Mouse (Mus musculus): Measurements from ENCODE around the gene Slc22a16. TPM values are rescaled to one million over a fixed set of nuclear protein-coding genes. Genes with fewer than 3 reads are reported as not detected.

Slc22a16 gene
- polyA plus RNA-seq, 1 experiment from 2014 or later: not detected

DNA sequence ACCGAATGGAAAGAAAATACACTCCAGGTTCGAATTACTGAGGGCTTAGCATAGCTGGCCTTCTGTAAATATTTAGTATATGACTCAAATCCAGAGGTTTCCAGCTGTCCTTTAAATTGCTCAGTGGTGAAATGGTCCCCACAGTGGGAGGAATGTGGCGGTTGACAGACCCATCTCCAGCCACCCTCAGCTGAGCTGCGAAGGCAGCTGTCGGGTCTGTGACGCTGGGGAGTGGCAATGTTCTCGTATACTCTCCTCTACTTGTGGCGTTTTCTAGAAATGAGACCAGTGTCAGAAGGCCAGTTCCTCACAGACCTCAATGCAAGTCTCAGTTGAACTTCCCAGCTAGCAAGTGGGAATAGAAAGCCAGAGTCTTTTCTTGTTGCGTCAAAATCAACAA is 74.3 kb downstream of the Slc22a16 start:
- Histone ChIP-seq H3K27me3 (ENCODE audit: control insufficient read depth, insufficient read depth, low read length) (no peaks in the 10 kb centered on the region), H3K9ac (replicated peaks; ENCODE audit: low read depth, low read length) (no peak overlapping the region), H3K9me3 (ENCODE audit: control insufficient read depth, low read length) (no peaks in the 10 kb centered on the region), H3K4me3 (ENCODE audit: low read depth, low read length) (no peak overlapping the region), H3K36me3 (ENCODE audit: control insufficient read depth, insufficient read depth, low read length) (no peaks in the 10 kb centered on the region), H3K4me2 (ENCODE audit: low read depth, low read length) (no peak overlapping the region), H3K4me1 (ENCODE audit: control insufficient read depth, insufficient read depth, low read length) (no peaks in the 10 kb centered on the region), H3K27ac (ENCODE audit: low read depth, low read length) (no peak overlapping the region)
- ATAC-seq (ENCODE audit: low read depth): no peak
- 77% methylated on average over 9 of the region's 9 CpGs for WGBS

DNA sequence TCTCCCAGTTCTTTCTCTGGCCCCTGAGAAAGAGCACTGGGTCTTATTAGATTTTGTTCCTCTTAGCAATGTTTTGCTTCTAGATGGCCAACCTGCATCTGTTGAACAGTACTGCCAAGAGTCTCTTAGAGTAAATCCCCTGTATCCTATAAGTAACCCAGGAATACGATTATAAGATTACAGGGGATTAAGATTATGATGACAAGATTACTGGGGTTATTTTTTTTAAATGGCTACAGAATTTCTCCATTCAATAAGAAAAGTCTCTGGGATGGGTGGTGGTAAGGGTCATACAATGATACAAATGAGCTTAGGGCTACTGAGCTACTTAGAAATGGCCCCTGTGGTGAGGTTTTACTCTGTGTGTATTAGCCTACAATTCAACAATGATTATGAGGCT is 75.2 kb downstream of the Slc22a16 start:
- no peaks in the 10 kb centered on the region for H3K27me3 ChIP-seq (ENCODE audit: control insufficient read depth, insufficient read depth, low read length)
- H3K9ac ChIP-seq (replicated peaks; ENCODE audit: low read depth, low read length): no peak overlapping the region
- H3K27ac ChIP-seq (ENCODE audit: low read depth, low read length): no peak overlapping the region
- no peaks in the 10 kb centered on the region for H3K9me3 ChIP-seq (ENCODE audit: control insufficient read depth, low read length)
- ATAC-seq (ENCODE audit: low read depth): no peak
- WGBS: 96% methylated on average over 1 of the region's 1 CpGs
- no peaks in the 10 kb centered on the region for H3K36me3 ChIP-seq (ENCODE audit: control insufficient read depth, insufficient read depth, low read length)
- H3K4me1 ChIP-seq (ENCODE audit: control insufficient read depth, insufficient read depth, low read length): no peaks in the 10 kb centered on the region
- no peak overlapping the region for H3K4me3 ChIP-seq (ENCODE audit: low read depth, low read length)
- no peak overlapping the region for H3K4me2 ChIP-seq (ENCODE audit: low read depth, low read length)

DNA sequence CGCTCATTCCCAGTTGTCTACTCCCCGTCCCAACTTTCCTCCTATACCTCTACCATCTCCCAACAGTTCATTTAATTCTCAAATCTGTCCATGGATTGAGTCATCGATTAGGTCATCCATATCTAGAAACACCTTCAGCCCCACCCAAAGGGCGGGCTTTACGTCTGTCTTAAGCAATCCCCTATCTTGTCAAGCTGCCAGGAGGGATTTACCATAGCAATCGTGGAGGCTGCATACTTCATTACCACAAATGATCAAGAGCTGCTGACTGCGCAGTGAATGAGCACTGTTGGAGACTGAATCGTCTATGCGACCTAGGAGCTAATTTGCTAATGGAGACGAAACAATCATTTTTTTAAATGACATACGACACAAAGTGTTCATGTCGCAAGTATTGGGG is 78.6 kb downstream of the Slc22a16 start:
- Histone ChIP-seq H3K27me3 (ENCODE audit: control insufficient read depth, insufficient read depth, low read length) (no peaks in the 10 kb centered on the region), H3K4me2 (ENCODE audit: low read depth, low read length) (no peak overlapping the region), H3K4me3 (ENCODE audit: low read depth, low read length) (no peak overlapping the region), H3K9ac (replicated peaks; ENCODE audit: low read depth, low read length) (no peak overlapping the region), H3K27ac (ENCODE audit: low read depth, low read length) (no peak overlapping the region), H3K4me1 (ENCODE audit: control insufficient read depth, insufficient read depth, low read length) (no peaks in the 10 kb centered on the region), H3K36me3 (ENCODE audit: control insufficient read depth, insufficient read depth, low read length) (no peaks in the 10 kb centered on the region), H3K9me3 (ENCODE audit: control insufficient read depth, low read length) (no peaks in the 10 kb centered on the region)
- 87% methylated on average over 12 of the region's 12 CpGs for WGBS
- no peak for ATAC-seq (ENCODE audit: low read depth)

DNA sequence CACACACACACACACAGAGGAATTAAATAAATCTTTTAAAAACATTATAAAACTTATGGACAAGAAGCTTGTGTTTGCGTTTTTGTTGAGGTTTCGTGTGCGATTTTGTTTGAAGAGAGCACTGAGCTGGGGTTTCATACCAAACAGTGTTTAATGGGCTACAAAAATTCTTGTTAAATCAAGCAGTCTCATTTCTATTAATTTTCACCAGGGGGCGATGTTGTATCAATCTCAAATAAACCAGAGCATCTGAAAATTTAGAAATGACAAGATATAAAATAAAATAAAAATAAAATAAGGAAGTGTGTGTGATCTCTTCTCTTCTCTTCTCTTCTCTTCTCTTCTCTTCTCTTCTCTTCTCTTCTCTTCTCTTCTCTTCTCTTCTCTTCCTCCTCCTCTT is 79.5 kb downstream of the Slc22a16 start:
- ATAC-seq (ENCODE audit: low read depth): no peak
- WGBS: 34% methylated on average over 4 of the region's 4 CpGs
- H3K27me3 ChIP-seq (ENCODE audit: control insufficient read depth, insufficient read depth, low read length): no peaks in the 10 kb centered on the region
- no peak overlapping the region for H3K27ac ChIP-seq (ENCODE audit: low read depth, low read length)
- no peaks in the 10 kb centered on the region for H3K9me3 ChIP-seq (ENCODE audit: control insufficient read depth, low read length)
- no peak overlapping the region for H3K4me3 ChIP-seq (ENCODE audit: low read depth, low read length)
- H3K4me2 ChIP-seq (ENCODE audit: low read depth, low read length): no peak overlapping the region
- no peaks in the 10 kb centered on the region for H3K4me1 ChIP-seq (ENCODE audit: control insufficient read depth, insufficient read depth, low read length)
- no peaks in the 10 kb centered on the region for H3K36me3 ChIP-seq (ENCODE audit: control insufficient read depth, insufficient read depth, low read length)
- no peak overlapping the region for H3K9ac ChIP-seq (replicated peaks; ENCODE audit: low read depth, low read length)

DNA sequence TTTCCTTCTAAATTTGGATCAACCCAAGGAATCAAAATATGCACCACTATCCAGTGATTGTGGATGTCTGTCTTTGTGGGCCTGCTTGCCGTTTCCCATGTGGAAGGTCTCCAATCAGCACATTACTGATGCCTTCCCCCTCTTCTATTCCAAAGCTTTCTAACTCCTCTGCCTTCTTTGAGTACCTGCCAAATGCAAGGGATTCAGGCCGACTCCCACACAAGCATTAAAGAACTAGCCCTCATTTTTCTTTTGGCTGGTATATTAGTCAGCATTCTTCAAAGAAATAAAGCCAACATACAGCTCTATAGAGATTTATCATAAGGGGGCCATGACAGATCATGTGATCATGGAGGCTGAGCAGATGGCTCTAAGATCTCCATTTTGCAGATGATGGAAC is 81.5 kb downstream of the Slc22a16 start:
- WGBS: 84% methylated on average over 2 of the region's 2 CpGs
- ATAC-seq (ENCODE audit: low read depth): no peak
- Histone ChIP-seq H3K9ac (replicated peaks; ENCODE audit: low read depth, low read length) (no peak overlapping the region), H3K36me3 (ENCODE audit: control insufficient read depth, insufficient read depth, low read length) (no peaks in the 10 kb centered on the region), H3K4me2 (ENCODE audit: low read depth, low read length) (no peak overlapping the region), H3K27ac (ENCODE audit: low read depth, low read length) (no peak overlapping the region), H3K4me1 (ENCODE audit: control insufficient read depth, insufficient read depth, low read length) (no peaks in the 10 kb centered on the region), H3K9me3 (ENCODE audit: control insufficient read depth, low read length) (no peaks in the 10 kb centered on the region), H3K4me3 (ENCODE audit: low read depth, low read length) (no peak overlapping the region), H3K27me3 (ENCODE audit: control insufficient read depth, insufficient read depth, low read length) (no peaks in the 10 kb centered on the region)

Other genes starting within 250 kb of the Slc22a16 start
- gene Cdk19, start 230.8 kb upstream of the Slc22a16 start, polyA plus RNA-seq (2014; fragmentation: Nextera tagmentation; extraction: Ambion mirVana): 15.7 and 19.1 TPM in 2 replicates
- 0.53 and 1.0 TPM in 2 replicates for gene Ddo, start 59.7 kb downstream of the Slc22a16 start, polyA plus RNA-seq (2014; fragmentation: Nextera tagmentation; extraction: Ambion mirVana)
- gene Mettl24, start 112.9 kb downstream of the Slc22a16 start, polyA plus RNA-seq (2014; fragmentation: Nextera tagmentation; extraction: Ambion mirVana): 0.83 and 1.1 TPM in 2 replicates

Measured in neural tube, embryonic 14.5 days (tissue).